Mouse (Mus musculus): ENCODE measurements around the gene Ckb. TPM values are rescaled to one million over a fixed set of nuclear protein-coding genes. Genes with fewer than 3 reads are reported as not detected.

Gene Ckb
- total and polyA plus RNA-seq, 3 experiments = 0.54 to 3.7 TPM; not detected in 1

- Histone ChIP-seq H3K27me3 (replicated peaks) (no peaks in the 10 kb centered on the region), H3K79me2 (replicated peaks; ENCODE audit: control insufficient read depth, extremely low read depth, insufficient read depth, poor library complexity, severe bottlenecking) (no peaks in the 10 kb centered on the region), H3K9me3 (replicated peaks; ENCODE audit: low read length) (no peaks in the 10 kb centered on the region), H3K4me3 (replicated peaks in 1 of 3; ENCODE audit: low read depth in 2 of 3, low read length in 2 of 3, poor library complexity in 1 of 3) (no peak overlapping the region), H3K36me3 (replicated peaks in 1 of 2; ENCODE audit: control insufficient read depth in 1 of 2, insufficient read depth in 1 of 2, low read length in 1 of 2) (peaks cover 0 to 2% of the 10 kb centered on the region in 2 experiments), H3K4me2 (ENCODE audit: insufficient read depth, low read depth, poor library complexity, severe bottlenecking) (no peak overlapping the region), H3K27ac (ENCODE audit: insufficient read depth, low read depth) (no peak overlapping the region), H3K9ac (ENCODE audit: insufficient read depth, low read depth) (no peak overlapping the region), H3K4me1 (ENCODE audit: control insufficient read depth in 1 of 2, insufficient read depth in 2 of 2) (peaks cover 5 to 41% of the 10 kb centered on the region in 2 experiments)
- in situ Hi-C loops (cut with MboI; ENCODE audit: low pct_ligation_motif_present, low pct_unique_long_range_greater_than_20kb, low sequenced_read_pairs) (no loop called here), dilution Hi-C loops (cut with MboI; ENCODE audit: extremely low pct_ligation_motif_present, extremely low pct_unique_long_range_greater_than_20kb, low sequenced_read_pairs) (no loop called here)
- DNase-seq (ENCODE audit: extremely low read depth) = no peak
- TF ChIP-seq ZMIZ1 (IDR thresholded peaks at IDR 0.05; ENCODE audit: low read depth, low read length) = no peak
- no peak for TF ChIP-seq ETS1 (conservative IDR thresholded peaks at IDR 0.05; ENCODE audit: low read depth, low read length)
- no peak for TF ChIP-seq SIN3A (IDR thresholded peaks at IDR 0.05; ENCODE audit: low read length)
- TF ChIP-seq UBTF (IDR thresholded peaks at IDR 0.05; ENCODE audit: low read depth, low read length) = no peak
Measured at GRCm38 (mm10) chr12:111700920-111701458, 28.9 kb upstream of the Ckb start.

DNA sequence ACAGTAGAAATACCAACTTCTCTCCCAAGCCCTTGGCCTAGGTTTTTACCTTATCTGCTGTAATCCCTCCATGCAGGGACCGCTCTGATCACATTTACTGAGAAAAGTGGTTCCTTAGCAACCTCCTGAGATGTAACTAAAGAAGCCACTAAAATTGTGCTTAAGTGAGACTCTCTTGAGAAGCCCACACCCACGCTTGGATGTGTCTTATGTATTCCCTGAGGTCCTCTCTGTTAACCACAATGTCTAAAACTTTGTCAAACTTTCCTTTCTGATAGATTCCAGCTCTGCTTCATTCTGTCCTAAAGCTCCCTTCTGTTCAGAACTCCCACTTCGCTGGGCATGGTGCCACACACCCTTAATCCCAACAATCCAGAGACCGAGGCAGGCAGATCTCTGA lies 27.4 kb upstream of the Ckb start:
- no peak overlapping the region for H3K9ac ChIP-seq (ENCODE audit: insufficient read depth, low read depth)
- in situ Hi-C loops (cut with MboI; ENCODE audit: low pct_ligation_motif_present, low pct_unique_long_range_greater_than_20kb, low sequenced_read_pairs) (no loop called here), dilution Hi-C loops (cut with MboI; ENCODE audit: extremely low pct_ligation_motif_present, extremely low pct_unique_long_range_greater_than_20kb, low sequenced_read_pairs) (no loop called here)
- H3K4me3 ChIP-seq (replicated peaks in 1 of 3; ENCODE audit: low read depth in 2 of 3, low read length in 2 of 3, poor library complexity in 1 of 3) = no peak overlapping the region
- no peak overlapping the region for H3K27ac ChIP-seq (ENCODE audit: insufficient read depth, low read depth)
- DNase-seq (ENCODE audit: extremely low read depth) = no peak
- no peaks in the 10 kb centered on the region for H3K9me3 ChIP-seq (replicated peaks; ENCODE audit: low read length)
- no peaks in the 10 kb centered on the region for H3K36me3 ChIP-seq (replicated peaks in 1 of 2; ENCODE audit: control insufficient read depth in 1 of 2, insufficient read depth in 1 of 2, low read length in 1 of 2)
- H3K4me1 ChIP-seq (ENCODE audit: control insufficient read depth in 1 of 2, insufficient read depth in 2 of 2) = peaks cover 10 to 56% of the 10 kb centered on the region in 2 experiments
- no peak for TF ChIP-seq ZMIZ1 (IDR thresholded peaks at IDR 0.05; ENCODE audit: low read depth, low read length)
- TF ChIP-seq EP300 (IDR thresholded peaks at IDR 0.05; ENCODE audit: low read length) = peak; percentile 68; the same call in 1 of the 2 replicates
- H3K27me3 ChIP-seq (replicated peaks) = no peaks in the 10 kb centered on the region
- no peaks in the 10 kb centered on the region for H3K79me2 ChIP-seq (replicated peaks; ENCODE audit: control insufficient read depth, extremely low read depth, insufficient read depth, poor library complexity, severe bottlenecking)
- no peak overlapping the region for H3K4me2 ChIP-seq (ENCODE audit: insufficient read depth, low read depth, poor library complexity, severe bottlenecking)

DNA sequence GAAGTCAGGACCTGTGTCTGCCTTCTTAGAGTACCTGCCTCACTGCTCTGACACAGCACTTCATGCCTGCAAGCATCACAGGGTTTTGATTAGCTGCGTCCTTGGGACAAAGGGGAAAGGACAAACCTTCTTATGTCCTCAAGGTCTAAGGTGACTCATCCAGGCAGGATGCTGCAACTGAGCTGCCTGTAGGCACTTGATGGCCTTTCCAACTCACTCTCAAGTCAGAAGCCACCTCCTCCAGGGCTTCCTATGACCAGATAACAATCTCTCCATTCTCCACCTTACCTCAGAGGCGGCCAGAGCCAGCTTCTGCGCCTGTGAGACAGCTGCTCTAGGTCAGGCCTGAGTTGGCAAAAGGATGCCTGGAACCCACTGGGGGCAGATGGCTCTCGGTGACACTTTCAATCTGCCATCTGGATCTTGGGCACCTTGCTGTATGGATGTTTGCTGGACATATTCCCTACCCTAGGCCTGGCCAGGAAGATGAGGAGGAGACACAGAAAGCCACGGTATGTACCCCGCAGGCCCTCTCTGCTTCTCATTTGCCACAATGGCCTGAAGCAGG lies 26.3 kb upstream of the Ckb start:
- no peak overlapping the region for H3K27ac ChIP-seq (ENCODE audit: insufficient read depth, low read depth)
- H3K4me3 ChIP-seq (replicated peaks in 1 of 3; ENCODE audit: low read depth in 2 of 3, low read length in 2 of 3, poor library complexity in 1 of 3) = no peak overlapping the region
- TF ChIP-seq CHD1 (IDR thresholded peaks at IDR 0.05; ENCODE audit: low read depth, low read length) (no peak), MAZ (IDR thresholded peaks at IDR 0.05; ENCODE audit: low read depth, low read length) (no peak)
- no peak for DNase-seq (ENCODE audit: extremely low read depth)
- dilution Hi-C loops (cut with MboI; ENCODE audit: extremely low pct_ligation_motif_present, extremely low pct_unique_long_range_greater_than_20kb, low sequenced_read_pairs) = no loop called here
- H3K36me3 ChIP-seq (replicated peaks in 1 of 2; ENCODE audit: control insufficient read depth in 1 of 2, insufficient read depth in 1 of 2, low read length in 1 of 2) = no peaks in the 10 kb centered on the region
- H3K4me2 ChIP-seq (ENCODE audit: insufficient read depth, low read depth, poor library complexity, severe bottlenecking) = no peak overlapping the region
- in situ Hi-C loops (cut with MboI; ENCODE audit: low pct_ligation_motif_present, low pct_unique_long_range_greater_than_20kb, low sequenced_read_pairs) = no loop called here
- H3K9me3 ChIP-seq (replicated peaks; ENCODE audit: low read length) = no peaks in the 10 kb centered on the region
- H3K9ac ChIP-seq (ENCODE audit: insufficient read depth, low read depth) = no peak overlapping the region
- H3K27me3 ChIP-seq (replicated peaks) = no peaks in the 10 kb centered on the region
- peaks cover 19 to 66% of the 10 kb centered on the region in 2 experiments for H3K4me1 ChIP-seq (ENCODE audit: control insufficient read depth in 1 of 2, insufficient read depth in 2 of 2)
- H3K79me2 ChIP-seq (replicated peaks; ENCODE audit: control insufficient read depth, extremely low read depth, insufficient read depth, poor library complexity, severe bottlenecking) = no peaks in the 10 kb centered on the region

Measured in CH12.LX (cell line).